Mouse (Mus musculus): ENCODE measurements around the gene Pink1. TPM values are rescaled to one million over a fixed set of nuclear protein-coding genes. Genes with fewer than 3 reads are reported as not detected.

Pink1 gene
- polyA plus RNA-seq, 1 experiment = 79.8 TPM

- TF ChIP-seq POLR2A (IDR thresholded peaks at IDR 0.05; ENCODE audit: borderline replicate concordance, low read depth, low read length) (no peak), CTCF (IDR thresholded peaks at IDR 0.05; ENCODE audit: low read depth, low read length) (peak; percentile 59; the same call in 1 of the 2 replicates)
- Histone ChIP-seq H3K27ac (ENCODE audit: insufficient read depth, low read depth, low read length) (no peak overlapping the region), H3K4me3 (ENCODE audit: insufficient read depth, low read length) (no peak overlapping the region), H3K4me1 (ENCODE audit: control insufficient read depth, insufficient read depth, low read length) (no peaks in the 10 kb centered on the region)
These were observed 7.4 kb downstream of the Pink1 start for GRCm38 (mm10) chr4:138318509-138319266.

GRCm38 (mm10) chr4:138316369-138316768, 9.7 kb downstream of the Pink1 start:
- H3K4me3 ChIP-seq (ENCODE audit: insufficient read depth, low read length) = no peak overlapping the region
- H3K4me1 ChIP-seq (ENCODE audit: control insufficient read depth, insufficient read depth, low read length) = no peaks in the 10 kb centered on the region
- H3K27ac ChIP-seq (ENCODE audit: insufficient read depth, low read depth, low read length) = no peak overlapping the region
- TF ChIP-seq POLR2A (IDR thresholded peaks at IDR 0.05; ENCODE audit: borderline replicate concordance, low read depth, low read length) (no peak), CTCF (IDR thresholded peaks at IDR 0.05; ENCODE audit: low read depth, low read length) (peak; percentile 52; the same call in 1 of the 2 replicates)

GRCm38 (mm10) chr4:138315781-138316180, 10.3 kb downstream of the Pink1 start:
- H3K27ac ChIP-seq (ENCODE audit: insufficient read depth, low read depth, low read length) = no peak overlapping the region
- H3K4me3 ChIP-seq (ENCODE audit: insufficient read depth, low read length) = no peak overlapping the region
- no peaks in the 10 kb centered on the region for H3K4me1 ChIP-seq (ENCODE audit: control insufficient read depth, insufficient read depth, low read length)
- peak; percentile 51 for TF ChIP-seq CTCF (IDR thresholded peaks at IDR 0.05; ENCODE audit: low read depth, low read length)
- TF ChIP-seq POLR2A (IDR thresholded peaks at IDR 0.05; ENCODE audit: borderline replicate concordance, low read depth, low read length) = no peak

- no peak overlapping the region for H3K4me3 ChIP-seq (ENCODE audit: insufficient read depth, low read length)
- no peaks in the 10 kb centered on the region for H3K4me1 ChIP-seq (ENCODE audit: control insufficient read depth, insufficient read depth, low read length)
- TF ChIP-seq CTCF (IDR thresholded peaks at IDR 0.05; ENCODE audit: low read depth, low read length) = no peak
- no peak for TF ChIP-seq POLR2A (IDR thresholded peaks at IDR 0.05; ENCODE audit: borderline replicate concordance, low read depth, low read length)
- no peak overlapping the region for H3K27ac ChIP-seq (ENCODE audit: insufficient read depth, low read depth, low read length)
These were observed 12.3 kb downstream of the Pink1 start for GRCm38 (mm10) chr4:138313795-138314194.

- no peak for TF ChIP-seq POLR2A (IDR thresholded peaks at IDR 0.05; ENCODE audit: borderline replicate concordance, low read depth, low read length)
- TF ChIP-seq CTCF (IDR thresholded peaks at IDR 0.05; ENCODE audit: low read depth, low read length) = no peak
- no peak overlapping the region for H3K4me3 ChIP-seq (ENCODE audit: insufficient read depth, low read length)
- H3K4me1 ChIP-seq (ENCODE audit: control insufficient read depth, insufficient read depth, low read length) = no peaks in the 10 kb centered on the region
- no peak overlapping the region for H3K27ac ChIP-seq (ENCODE audit: insufficient read depth, low read depth, low read length)
These were observed 13.1 kb downstream of the Pink1 start for GRCm38 (mm10) chr4:138313021-138313420.

- Histone ChIP-seq H3K4me3 (ENCODE audit: insufficient read depth, low read length) (no peak overlapping the region), H3K4me1 (ENCODE audit: control insufficient read depth, insufficient read depth, low read length) (peaks cover 7% of the 10 kb centered on the region), H3K27ac (ENCODE audit: insufficient read depth, low read depth, low read length) (no peak overlapping the region)
- no peak for TF ChIP-seq POLR2A (IDR thresholded peaks at IDR 0.05; ENCODE audit: borderline replicate concordance, low read depth, low read length)
- TF ChIP-seq CTCF (IDR thresholded peaks at IDR 0.05; ENCODE audit: low read depth, low read length) = no peak
These were observed 14.0 kb downstream of the Pink1 start for GRCm38 (mm10) chr4:138312105-138312504.

- peaks cover 9% of the 10 kb centered on the region for H3K4me1 ChIP-seq (ENCODE audit: control insufficient read depth, insufficient read depth, low read length)
- no peak overlapping the region for H3K4me3 ChIP-seq (ENCODE audit: insufficient read depth, low read length)
- TF ChIP-seq CTCF (IDR thresholded peaks at IDR 0.05; ENCODE audit: low read depth, low read length) (peak; percentile 53; the same call in 1 of the 2 replicates), POLR2A (IDR thresholded peaks at IDR 0.05; ENCODE audit: borderline replicate concordance, low read depth, low read length) (no peak)
- H3K27ac ChIP-seq (ENCODE audit: insufficient read depth, low read depth, low read length) = no peak overlapping the region
These were observed 14.5 kb downstream of the Pink1 start for GRCm38 (mm10) chr4:138311595-138311994.

GRCm38 (mm10) chr4:138310311-138310910, 15.7 kb downstream of the Pink1 start:
- no peak overlapping the region for H3K27ac ChIP-seq (ENCODE audit: insufficient read depth, low read depth, low read length)
- no peak overlapping the region for H3K4me3 ChIP-seq (ENCODE audit: insufficient read depth, low read length)
- peaks cover 17% of the 10 kb centered on the region for H3K4me1 ChIP-seq (ENCODE audit: control insufficient read depth, insufficient read depth, low read length)
- no peak for TF ChIP-seq CTCF (IDR thresholded peaks at IDR 0.05; ENCODE audit: low read depth, low read length)
- TF ChIP-seq POLR2A (IDR thresholded peaks at IDR 0.05; ENCODE audit: borderline replicate concordance, low read depth, low read length) = no peak

- H3K27ac ChIP-seq (ENCODE audit: insufficient read depth, low read depth, low read length) = no peak overlapping the region
- H3K4me1 ChIP-seq (ENCODE audit: control insufficient read depth, insufficient read depth, low read length) = peaks cover 20% of the 10 kb centered on the region
- TF ChIP-seq POLR2A (IDR thresholded peaks at IDR 0.05; ENCODE audit: borderline replicate concordance, low read depth, low read length) = no peak
- no peak overlapping the region for H3K4me3 ChIP-seq (ENCODE audit: insufficient read depth, low read length)
These were observed 18.4 kb downstream of the Pink1 start for GRCm38 (mm10) chr4:138307739-138308138.

GRCm38 (mm10) chr4:138307025-138307424, 19.1 kb downstream of the Pink1 start:
- Histone ChIP-seq H3K4me1 (ENCODE audit: control insufficient read depth, insufficient read depth, low read length) (peaks cover 20% of the 10 kb centered on the region), H3K27ac (ENCODE audit: insufficient read depth, low read depth, low read length) (no peak overlapping the region), H3K4me3 (ENCODE audit: insufficient read depth, low read length) (no peak overlapping the region)
- no peak for TF ChIP-seq POLR2A (IDR thresholded peaks at IDR 0.05; ENCODE audit: borderline replicate concordance, low read depth, low read length)
- TF ChIP-seq CTCF (IDR thresholded peaks at IDR 0.05; ENCODE audit: low read depth, low read length) = no peak

Data from bone marrow macrophage, adult 2 months (primary cell).